ENCODE assay signal across 9 mouse cellular contexts in genomic region chr4:31642593-31643290, GRCm38 (mm10).
DNase-seq lines count a peak whose midpoint lies in the region; ATAC-seq and TF ChIP-seq lines count a peak whose summit lies in the region.
"Had no signal": no experiment of that assay in that cellular context is flagged by ENCODE, and none has a peak within 500 bp of the region (broad histone marks: within the 10 kb centered on the region; RNA-seq: fewer than 3 reads in every experiment).

No protein-coding gene starts in this region.

- no peak overlapping the region for H3K4me2 ChIP-seq in forebrain, embryonic 11.5 days (ENCODE audit: low read depth, low read length, severe bottlenecking)
- H3K4me2 ChIP-seq in forebrain, embryonic 12.5 days = no peak overlapping the region
- H3K4me2 ChIP-seq in heart, embryonic 16.5 days (ENCODE audit: low read depth, low read length) = peak overlapping the region; percentile 17
- 0 out of 2 replicates have a peak overlapping the region, but pooled peaks have one; percentile 33 for H3K4me2 ChIP-seq in limb, embryonic 15.5 days
- 0 out of 2 replicates have a peak overlapping the region, but pooled peaks have one; percentile 28 for H3K4me2 ChIP-seq in stomach, embryonic 15.5 days

- DNase-seq in forebrain, embryonic 11.5 days (ENCODE audit: low spot score) = no peak
- peak; percentile 41 for DNase-seq in brain, embryonic 14.5 days (ENCODE audit: low read depth)
- DNase-seq in layer of hippocampus, postnatal 10 days (ENCODE audit: low spot score in 2 of 2) = no peak

- TF ChIP-seq CTCF in brain, embryonic 14.5 days (IDR thresholded peaks at IDR 0.05; ENCODE audit: borderline replicate concordance, extremely low read depth, insufficient read depth, insufficient read length) = no peak

- no peak for TF ChIP-seq POLR2A in brain, embryonic 14.5 days (IDR thresholded peaks at IDR 0.05; ENCODE audit: borderline replicate concordance, extremely low read depth, insufficient read depth, insufficient read length, poor library complexity, severe bottlenecking)

- WGBS in forebrain, embryonic 11.5 days = 78% methylated on average over 10 of the region's 10 CpGs
- 72% methylated on average over 10 of the region's 10 CpGs for whole genome bisulfite sequencing in forebrain, embryonic 12.5 days
- WGBS in heart, embryonic 16.5 days = 55% methylated on average over 10 of the region's 10 CpGs
- 39% methylated on average over 10 of the region's 10 CpGs for WGBS in limb, embryonic 15.5 days
- WGBS in stomach, embryonic 15.5 days = 41% methylated on average over 10 of the region's 10 CpGs

- no peak overlapping the region for H3K27ac ChIP-seq in forebrain, embryonic 11.5 days (ENCODE audit: low read depth, low read length)
- no peak overlapping the region for H3K27ac ChIP-seq in forebrain, embryonic 12.5 days
- H3K27ac ChIP-seq in heart, embryonic 16.5 days (ENCODE audit: low read length) = no peak overlapping the region
- H3K27ac ChIP-seq in limb, embryonic 15.5 days = peak overlapping the region; percentile 12; the same call in 1 of the 2 replicates
- no peak overlapping the region for H3K27ac ChIP-seq in stomach, embryonic 15.5 days

- H3K9ac ChIP-seq in forebrain, embryonic 11.5 days (ENCODE audit: low read length) = no peak overlapping the region
- H3K9ac ChIP-seq in forebrain, embryonic 12.5 days = no peak overlapping the region
- no peak overlapping the region for H3K9ac ChIP-seq in heart, embryonic 16.5 days (ENCODE audit: low read length)
- no peak overlapping the region for H3K9ac ChIP-seq in limb, embryonic 15.5 days
- H3K9ac ChIP-seq in stomach, embryonic 15.5 days = no peak overlapping the region

- H3K4me3 ChIP-seq in forebrain, embryonic 11.5 days (ENCODE audit: low read depth, low read length) = no peak overlapping the region
- no peak overlapping the region for H3K4me3 ChIP-seq in forebrain, embryonic 12.5 days (replicated peaks)
- H3K4me3 ChIP-seq in heart, embryonic 16.5 days (ENCODE audit: low read length) = no peak overlapping the region
- H3K4me3 ChIP-seq in limb, embryonic 15.5 days = peak overlapping the region; percentile 5; the same call in 1 of the 2 replicates
- no peak overlapping the region for H3K4me3 ChIP-seq in stomach, embryonic 15.5 days (replicated peaks)
- H3K4me3 ChIP-seq: erythroblast, embryonic 14.5 days had no signal

- ATAC-seq in forebrain, embryonic 11.5 days (replicated peaks; ENCODE audit: low FRiP score) = peak; percentile 12; the same call in 1 of the 2 replicates
- no peak for ATAC-seq in forebrain, embryonic 12.5 days (ENCODE audit: low FRiP score)
- peak; percentile 28 for ATAC-seq in heart, embryonic 16.5 days (replicated peaks; ENCODE audit: extremely low read depth, insufficient read depth, low FRiP score)
- ATAC-seq in limb, embryonic 15.5 days (ENCODE audit: insufficient number of reproducible peaks, low FRiP score, low TSS enrichment, low read depth) = no peak; the same call in 1 of the 2 replicates
- ATAC-seq in stomach, embryonic 15.5 days (ENCODE audit: insufficient read depth, low FRiP score, low read depth) = peak; percentile 56; the same call in 1 of the 2 replicates
- ATAC-seq in erythroid progenitor cell, adult 5-6 weeks (replicated peaks; ENCODE audit: low FRiP score, poor library complexity, severe bottlenecking) = no peak

- H3K4me1 ChIP-seq in forebrain, embryonic 11.5 days (replicated peaks; ENCODE audit: control insufficient read depth, insufficient read depth, low read length) = no peaks in the 10 kb centered on the region
- H3K4me1 ChIP-seq in forebrain, embryonic 12.5 days = peaks cover 7% of the 10 kb centered on the region; the same call in 1 of the 2 replicates
- no peaks in the 10 kb centered on the region for H3K4me1 ChIP-seq in heart, embryonic 16.5 days (ENCODE audit: control insufficient read depth, insufficient read depth, low read length)
- H3K4me1 ChIP-seq in limb, embryonic 15.5 days = peaks cover 5% of the 10 kb centered on the region; the same call in 1 of the 2 replicates
- H3K4me1 ChIP-seq in stomach, embryonic 15.5 days = 0 out of 2 replicates have a peak, but pooled peaks cover 2% of the 10 kb centered on the region

- H3K9me3 ChIP-seq in forebrain, embryonic 11.5 days (ENCODE audit: control insufficient read depth, low read length) = no peaks in the 10 kb centered on the region
- H3K9me3 ChIP-seq in forebrain, embryonic 12.5 days = no peaks in the 10 kb centered on the region
- no peaks in the 10 kb centered on the region for H3K9me3 ChIP-seq in heart, embryonic 16.5 days (replicated peaks; ENCODE audit: control insufficient read depth, low read length)
- no peaks in the 10 kb centered on the region for H3K9me3 ChIP-seq in limb, embryonic 15.5 days
- H3K9me3 ChIP-seq in stomach, embryonic 15.5 days = no peaks in the 10 kb centered on the region

- no peaks in the 10 kb centered on the region for H3K27me3 ChIP-seq in forebrain, embryonic 11.5 days (ENCODE audit: control insufficient read depth, insufficient read depth, low read length)
- no peaks in the 10 kb centered on the region for H3K27me3 ChIP-seq in forebrain, embryonic 12.5 days
- no peaks in the 10 kb centered on the region for H3K27me3 ChIP-seq in heart, embryonic 16.5 days (ENCODE audit: control insufficient read depth, insufficient read depth, low read length)
- H3K27me3 ChIP-seq in limb, embryonic 15.5 days = no peaks in the 10 kb centered on the region
- no peaks in the 10 kb centered on the region for H3K27me3 ChIP-seq in stomach, embryonic 15.5 days (replicated peaks)

- no peaks in the 10 kb centered on the region for H3K36me3 ChIP-seq in forebrain, embryonic 11.5 days (ENCODE audit: control insufficient read depth, insufficient read depth, low read length)
- no peaks in the 10 kb centered on the region for H3K36me3 ChIP-seq in forebrain, embryonic 12.5 days (replicated peaks)
- H3K36me3 ChIP-seq in heart, embryonic 16.5 days (ENCODE audit: control insufficient read depth, insufficient read depth) = no peaks in the 10 kb centered on the region
- no peaks in the 10 kb centered on the region for H3K36me3 ChIP-seq in limb, embryonic 15.5 days
- no peaks in the 10 kb centered on the region for H3K36me3 ChIP-seq in stomach, embryonic 15.5 days

Comparison
In these comparisons a context has a peak if more than half of its experiments do, and no peak if none do; other contexts are left out.
1. ATAC-seq: peak in forebrain, embryonic 11.5 days (single experiment), heart, embryonic 16.5 days (single experiment) and stomach, embryonic 15.5 days (single experiment); none in forebrain, embryonic 12.5 days (single experiment), limb, embryonic 15.5 days (single experiment) and erythroid progenitor cell, adult 5-6 weeks (single experiment).
2. H3K4me2 ChIP-seq: peak in heart, embryonic 16.5 days (single experiment), limb, embryonic 15.5 days (single experiment) and stomach, embryonic 15.5 days (single experiment); none in forebrain, embryonic 11.5 days (single experiment) and forebrain, embryonic 12.5 days (single experiment).